Mouse (Mus musculus) spleen, adult 12 weeks (tissue): ENCODE measurements around the gene Pxt1.
A peak's percentile ranks its signal among the peaks of the same experiment; 100 is the strongest.
"Not testable (repeated sequence)": the region's sequence is repeated elsewhere in the genome, so short reads cannot be mapped to it uniquely, and the experiment has no call there.

Source experiments
- DNase-seq: peaks from one replicate; pipeline ENCODE4 v3.0.0; 2022; ENCODE audit warnings: low spot score

The Pxt1 gene

DNA sequence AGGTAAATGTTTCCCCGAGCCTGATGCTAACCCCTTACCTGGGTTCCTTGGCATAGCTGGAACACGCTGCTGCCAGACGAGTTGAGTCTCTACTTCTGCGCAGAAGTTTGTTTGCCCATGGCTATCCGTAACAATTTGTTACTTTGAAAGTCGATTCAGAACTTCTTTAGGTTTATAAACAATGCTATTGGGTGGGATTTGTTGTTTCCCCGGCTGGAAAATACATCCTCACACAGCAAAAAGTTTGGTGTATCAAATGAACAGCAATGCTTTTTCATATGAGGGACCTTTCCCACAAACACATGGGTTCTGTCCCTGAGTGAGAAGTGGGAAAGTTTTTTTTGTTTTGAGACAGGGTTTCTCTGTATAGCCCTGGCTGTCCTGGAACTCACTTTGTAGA, at the start of gene Pxt1:
Gene Pxt1, minus strand, starts transcription at position 101 of the 400 bp plus-strand sequence.
- no peak for DNase-seq

DNA sequence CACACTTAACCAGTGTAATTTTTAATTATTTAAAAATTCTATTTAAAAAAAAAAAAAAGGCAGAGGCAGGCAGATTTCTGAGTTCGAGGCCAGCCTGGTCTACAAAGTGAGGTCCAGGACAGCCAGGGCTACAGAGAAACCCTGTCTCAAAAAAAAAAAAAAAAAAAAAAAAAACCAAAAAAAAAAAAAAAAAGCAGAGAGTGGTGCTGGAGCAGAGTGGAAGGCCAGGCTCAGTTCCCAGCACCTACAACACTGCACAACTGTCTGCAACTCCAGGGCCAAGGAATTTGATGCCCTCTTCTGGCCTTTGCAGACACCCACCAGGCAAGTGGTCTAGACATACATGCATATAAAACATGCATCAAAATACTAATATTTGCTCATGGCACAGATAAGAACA, 49.4 kb upstream of the Pxt1 start:
- not testable (repeated sequence) for DNase-seq

GRCm38 (mm10) chr17:28992105-28992504, 48.5 kb upstream of the Pxt1 start:
- DNase-seq: no peak

DNA sequence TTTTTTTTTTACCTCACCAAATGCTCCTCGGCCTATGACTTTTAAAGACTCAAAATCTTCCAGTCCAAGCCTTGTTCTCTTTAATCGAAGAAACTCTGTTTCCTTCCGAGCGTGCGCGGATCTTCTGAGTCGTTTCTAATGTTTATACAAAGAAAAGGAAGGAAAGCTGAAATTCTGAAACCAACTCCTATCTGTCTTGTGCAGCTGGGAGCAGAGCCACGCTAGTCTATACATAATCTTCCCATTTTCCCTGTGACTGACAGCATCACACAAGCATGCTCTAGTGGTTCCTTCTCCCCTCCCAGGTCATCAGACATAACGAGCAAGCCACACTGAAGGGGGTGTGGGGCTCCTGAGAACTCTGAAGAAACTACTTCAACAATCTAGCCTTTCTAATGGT, 47.6 kb upstream of the Pxt1 start:
- DNase-seq: no peak

DNA sequence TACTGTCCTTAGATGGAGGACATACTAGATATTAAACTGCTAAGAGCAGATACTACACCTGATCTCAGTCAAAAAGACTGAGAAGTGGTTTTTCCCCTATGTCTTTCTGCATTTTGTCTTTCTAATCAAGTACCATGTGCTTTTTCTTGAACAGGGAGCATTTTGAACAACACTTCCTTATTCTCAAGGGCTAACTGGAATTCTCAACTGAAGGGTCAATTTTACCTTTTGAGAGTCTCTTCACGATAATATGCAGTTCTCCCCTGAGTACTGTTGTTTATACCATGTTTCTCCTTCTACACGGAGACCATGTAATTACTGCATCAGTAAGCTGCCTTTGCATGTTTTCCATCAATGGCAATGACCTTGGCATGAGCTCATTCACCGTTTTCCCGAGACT, 46.4 kb upstream of the Pxt1 start:
- no peak for DNase-seq

GRCm38 (mm10) chr17:28988996-28989395, 45.4 kb upstream of the Pxt1 start:
- DNase-seq: no peak

DNA sequence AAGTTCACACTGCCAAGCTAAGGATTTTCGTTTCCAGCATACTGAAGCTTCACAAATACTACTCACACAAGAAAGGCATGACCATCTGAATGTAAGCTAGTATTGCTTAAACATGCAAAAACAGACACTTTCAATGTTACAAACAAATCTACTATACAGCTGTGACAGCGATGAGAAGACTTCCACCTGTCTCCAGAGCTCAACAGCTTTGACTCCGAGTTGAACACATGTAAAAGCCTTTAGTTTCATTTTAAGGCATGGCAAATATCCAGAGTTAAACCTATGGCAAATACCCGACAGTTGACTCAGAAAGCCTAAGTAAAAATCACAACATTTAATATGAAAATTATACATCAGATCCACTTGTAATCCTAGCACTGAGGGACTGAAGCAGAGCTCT, 44.7 kb upstream of the Pxt1 start:
- no peak for DNase-seq

DNA sequence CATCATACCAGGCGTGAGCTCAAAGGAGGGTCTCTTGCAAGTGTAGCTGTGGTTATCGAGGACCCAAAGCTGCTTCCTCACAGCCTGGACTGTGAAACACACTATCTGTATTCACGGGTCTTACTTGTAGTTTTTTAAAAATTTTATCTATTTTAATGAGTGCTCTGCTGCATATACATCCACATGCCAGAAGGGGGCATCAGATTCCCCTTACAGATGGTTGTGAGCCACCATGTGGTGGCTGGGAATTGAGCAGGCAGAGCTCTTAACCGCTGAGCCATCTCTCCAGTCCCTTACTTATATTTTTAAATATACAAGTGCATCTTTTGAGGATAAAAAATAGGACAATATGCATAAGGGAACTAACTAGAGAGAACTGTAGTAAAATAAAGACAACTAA, 44.1 kb upstream of the Pxt1 start:
- peak; percentile 36 for DNase-seq

DNA sequence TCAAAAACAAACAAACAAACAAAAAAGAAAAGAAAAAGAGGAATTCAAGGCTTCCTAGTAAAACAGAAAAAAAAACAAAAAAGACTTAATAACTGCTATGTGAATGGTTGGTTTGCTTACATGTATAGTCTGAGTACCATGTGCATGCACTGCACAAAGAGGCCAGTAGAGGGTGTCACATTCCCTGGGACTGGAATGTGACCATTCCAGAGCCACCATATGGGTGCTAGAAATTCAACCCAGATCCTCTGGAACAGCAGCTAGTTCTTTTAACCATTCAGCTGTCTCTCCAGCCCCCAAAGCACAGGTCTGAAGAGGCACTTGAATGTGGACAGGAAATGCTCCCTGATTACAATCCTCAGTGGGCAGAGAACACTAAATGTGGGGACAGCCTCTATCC, 43.2 kb upstream of the Pxt1 start:
- no peak for DNase-seq

DNA sequence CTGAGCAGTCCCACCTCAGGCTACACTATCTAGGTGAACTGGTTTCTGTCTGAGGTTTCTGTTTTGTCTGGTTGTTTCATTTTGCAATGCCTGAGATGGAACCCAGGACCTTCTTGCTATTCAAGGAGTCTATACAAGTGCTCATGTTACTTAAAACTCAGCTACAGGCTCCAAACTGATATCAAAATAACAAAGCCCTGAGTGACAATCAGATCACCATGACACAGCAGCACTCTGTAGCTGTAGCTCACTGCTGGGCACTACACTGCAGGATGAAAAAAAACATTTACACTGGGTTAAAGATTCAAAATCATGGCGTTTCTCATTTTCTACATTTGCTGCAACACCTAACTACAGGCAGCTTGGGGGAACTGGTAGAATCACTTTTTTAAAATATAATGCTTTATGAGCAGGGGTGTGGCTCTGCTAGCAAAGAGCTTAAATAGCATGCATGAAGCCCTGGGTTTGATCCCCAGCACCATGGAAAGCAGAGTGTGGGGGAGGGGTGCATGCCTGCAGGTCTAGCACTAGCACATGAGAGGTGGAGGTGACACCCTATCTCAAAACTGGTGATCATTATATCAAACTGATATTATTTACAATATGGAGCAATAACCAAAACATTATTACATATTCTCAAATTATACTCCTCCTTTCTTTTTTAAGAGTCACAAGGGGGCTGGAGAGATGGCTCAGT, 41.2 kb upstream of the Pxt1 start:
- no peak for DNase-seq

GRCm38 (mm10) chr17:28982591-28982990, 39.0 kb upstream of the Pxt1 start:
- DNase-seq: no peak

DNA sequence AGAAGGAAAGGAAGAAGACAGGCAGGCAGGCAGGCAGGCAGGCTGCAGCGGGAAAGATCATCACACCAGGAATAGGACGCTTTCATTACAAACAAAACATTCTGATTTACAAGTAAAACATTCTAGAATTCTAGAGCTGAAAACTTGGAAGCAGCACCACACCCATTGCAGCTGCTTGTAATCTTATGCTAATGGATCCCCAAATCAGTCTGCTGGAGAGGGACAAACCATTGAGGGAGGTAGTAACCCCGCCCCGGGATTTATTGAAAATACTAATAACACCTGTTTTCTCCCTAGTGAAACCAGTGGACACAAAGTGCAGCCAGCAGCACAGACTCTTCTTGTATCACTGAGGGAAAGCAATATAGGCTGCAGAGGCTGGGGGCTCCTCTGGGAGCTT, 37.4 kb upstream of the Pxt1 start:
- no peak for DNase-seq

- no peak for DNase-seq
Observed at GRCm38 (mm10) chr17:28979091-28979490, 35.5 kb upstream of the Pxt1 start.

DNA sequence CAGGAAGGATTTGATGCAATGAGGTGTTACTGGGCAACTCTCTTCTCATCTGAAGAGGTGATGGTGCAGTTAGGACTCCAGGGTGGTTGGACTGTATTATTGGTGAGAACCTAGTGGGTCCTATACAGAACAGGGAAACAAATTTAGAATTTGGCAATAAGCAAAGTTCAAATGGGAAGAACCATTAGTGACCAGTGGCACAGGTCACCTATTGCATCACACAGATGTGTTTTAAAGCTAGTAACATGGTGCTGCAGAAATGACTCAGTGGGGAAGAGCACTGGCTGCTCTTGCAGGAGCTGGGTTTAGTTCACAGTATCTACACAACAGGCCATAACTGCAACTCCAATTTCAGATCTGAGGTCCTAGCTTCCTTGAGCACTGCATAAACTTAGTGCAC, 26.5 kb upstream of the Pxt1 start:
- DNase-seq: no peak

- DNase-seq: peak; percentile 8
Observed at GRCm38 (mm10) chr17:28967021-28967610, 23.5 kb upstream of the Pxt1 start.

- no peak for DNase-seq
Observed at GRCm38 (mm10) chr17:28961596-28961995, 18.0 kb upstream of the Pxt1 start.

DNA sequence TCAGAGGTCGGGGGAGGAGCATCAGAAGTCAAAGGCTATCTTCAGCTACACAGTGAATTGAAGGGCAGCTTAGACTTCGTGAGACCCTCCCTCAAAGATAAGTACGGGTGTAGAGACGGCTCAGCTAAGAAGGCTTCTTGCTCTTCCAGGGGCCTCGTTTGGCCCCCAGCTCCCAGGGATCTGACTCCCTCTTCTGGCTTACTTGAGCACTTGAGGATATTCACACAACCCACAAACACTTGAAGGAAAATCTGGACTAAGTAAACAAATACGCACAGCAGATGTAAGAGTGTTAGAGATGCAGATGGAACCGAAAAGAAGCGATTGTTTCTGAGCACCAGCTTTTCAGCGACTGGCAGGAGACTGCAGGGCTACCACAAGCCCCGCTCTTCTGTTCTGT, 17.0 kb upstream of the Pxt1 start:
- no peak for DNase-seq

DNA sequence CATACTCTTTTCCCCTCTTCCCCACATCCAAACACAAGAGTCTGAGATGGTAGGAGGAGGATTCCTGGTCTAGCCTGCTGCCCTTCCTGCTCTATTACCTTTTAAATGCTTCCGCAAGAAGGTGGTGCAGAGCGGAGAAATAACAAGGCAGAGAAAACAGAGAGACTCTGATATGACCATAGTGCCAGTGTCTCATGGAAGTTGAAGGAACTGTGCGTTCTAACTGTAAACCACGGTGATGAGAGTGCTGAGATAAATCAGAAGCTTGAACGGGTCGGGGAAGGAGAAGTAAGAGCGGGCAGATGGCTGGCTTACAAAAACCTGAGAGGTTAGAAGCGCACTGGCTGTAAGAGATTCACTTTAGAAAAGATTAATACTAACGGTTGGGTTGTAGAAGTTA, 10.8 kb upstream of the Pxt1 start:
- DNase-seq: no peak

GRCm38 (mm10) chr17:28953251-28953650, 9.6 kb upstream of the Pxt1 start:
- no peak for DNase-seq

- peak; percentile 98 for DNase-seq
Observed at GRCm38 (mm10) chr17:28951831-28952799, 8.5 kb upstream of the Pxt1 start, which contains the start of gene Kctd20. Kctd20 (plus strand) TSS chr17:28951950.

DNA sequence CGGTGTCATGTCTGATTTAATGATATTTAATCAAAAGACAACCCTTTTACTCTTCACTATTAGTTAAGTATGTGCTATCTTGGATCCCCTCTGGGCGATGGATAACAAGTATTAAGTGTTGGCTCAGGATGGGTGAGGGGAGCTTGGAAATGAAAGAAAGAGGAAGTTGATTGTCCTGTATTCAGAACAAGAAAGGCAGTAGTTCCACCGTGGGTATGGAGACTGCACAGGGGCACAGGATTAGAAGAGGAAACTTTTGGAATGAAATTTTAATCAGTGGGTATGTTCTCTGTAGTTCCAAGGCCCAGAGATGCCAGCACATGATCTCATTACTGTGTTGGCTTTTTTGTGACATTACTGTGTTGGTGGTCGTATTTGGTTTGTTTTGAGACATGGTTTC, 7.1 kb upstream of the Pxt1 start:
- no peak for DNase-seq

- DNase-seq: no peak
Observed at GRCm38 (mm10) chr17:28948661-28949060, 5.0 kb upstream of the Pxt1 start.
